In genomic region chr13:24108282-24108681, GRCm38 (mm10) we compare ENCODE assay signal across 28 mouse cellular contexts.
DNase-seq lines count a peak whose midpoint lies in the region; ATAC-seq and TF ChIP-seq lines count a peak whose summit lies in the region.
"Had no signal": no experiment of that assay in that cellular context is flagged by ENCODE, and none has a peak within 500 bp of the region (broad histone marks: within the 10 kb centered on the region; RNA-seq: fewer than 3 reads in every experiment).

No protein-coding gene starts in this region.

- H3K4me3 ChIP-seq in forebrain, embryonic 14.5 days (ENCODE audit: low read depth, low read length) = no peak overlapping the region
- no peak overlapping the region for H3K4me3 ChIP-seq in forebrain, embryonic 15.5 days
- H3K4me3 ChIP-seq in heart, postnatal 0 days (ENCODE audit: low read depth, low read length) = no peak overlapping the region
- no peak overlapping the region for H3K4me3 ChIP-seq in heart, adult 2 months
- H3K4me3 ChIP-seq: embryonic facial prominence, embryonic 13.5 days; forebrain, embryonic 13.5 days; hindbrain, embryonic 13.5 days; kidney, embryonic 15.5 days; limb, embryonic 13.5 days; liver, embryonic 12.5 days; megakaryocyte, embryonic 14.5 days; midbrain, embryonic 13.5 days had no signal

- no peak for ATAC-seq in forebrain, embryonic 14.5 days
- ATAC-seq in forebrain, embryonic 15.5 days (replicated peaks) = no peak
- ATAC-seq in heart, postnatal 0 days (ENCODE audit: insufficient read depth, low read depth) = peak; percentile 60; the same call in 1 of the 2 replicates
- ATAC-seq: activated CD4-positive, CD25-positive, alpha-beta regulatory T cell, adult 4 months; forebrain, embryonic 13.5 days; liver, embryonic 12.5 days; midbrain, embryonic 13.5 days had no signal

- no peak for TF ChIP-seq CTCF in heart, postnatal 0 days (IDR thresholded peaks at IDR 0.05; ENCODE audit: low read depth)
- TF ChIP-seq CTCF in heart, adult 2 months (IDR thresholded peaks at IDR 0.05) = no peak

- intact Hi-C loops in heart, adult 2 months (cut with DNase I) = no loop called here

- H3K9me3 ChIP-seq in forebrain, embryonic 14.5 days (replicated peaks; ENCODE audit: control insufficient read depth, low read length) = no peaks in the 10 kb centered on the region
- H3K9me3 ChIP-seq in forebrain, embryonic 15.5 days = no peaks in the 10 kb centered on the region
- no peaks in the 10 kb centered on the region for H3K9me3 ChIP-seq in heart, postnatal 0 days (replicated peaks; ENCODE audit: control insufficient read depth, low read length)
- H3K9me3 ChIP-seq: embryonic facial prominence, embryonic 13.5 days; forebrain, embryonic 13.5 days; G1E; hindbrain, embryonic 13.5 days; kidney, embryonic 15.5 days; limb, embryonic 13.5 days; liver, embryonic 12.5 days; megakaryocyte, embryonic 14.5 days; midbrain, embryonic 13.5 days had no signal

- peak; percentile 48 for DNase-seq in forebrain, embryonic 14.5 days (ENCODE audit: low spot score)
- DNase-seq in heart, postnatal 0 days (ENCODE audit: low spot score) = peak; percentile 85
- DNase-seq in heart, adult 2 months = no peak
- peak; percentile 12 for DNase-seq in right cerebral cortex, adult 18-20 months
- DNase-seq in right cerebral cortex, postnatal 10 days (ENCODE audit: low spot score in 2 of 2) = no peak
- peak; percentile 42 for DNase-seq in lung, postnatal 36 days
- DNase-seq in thymus, postnatal 4 days = no peak
- DNase-seq: adrenal gland, postnatal 36 days; B cell, adult 2 months; cerebellum, adult 11-12 months; cerebellum, postnatal 14 days; gastrocnemius, postnatal 14 days; kidney, adult 11 months; kidney, postnatal 36 days; right cerebral cortex, postnatal 25 days; spleen, adult 18-20 months had no signal

- no peak overlapping the region for H3K27ac ChIP-seq in forebrain, embryonic 14.5 days (ENCODE audit: low read depth, low read length)
- H3K27ac ChIP-seq in forebrain, embryonic 15.5 days (replicated peaks) = no peak overlapping the region
- no peak overlapping the region for H3K27ac ChIP-seq in heart, postnatal 0 days (ENCODE audit: low read depth)
- no peak overlapping the region for H3K27ac ChIP-seq in heart, adult 2 months
- H3K27ac ChIP-seq: embryonic facial prominence, embryonic 13.5 days; forebrain, embryonic 13.5 days; hindbrain, embryonic 13.5 days; kidney, embryonic 15.5 days; limb, embryonic 13.5 days; liver, embryonic 12.5 days; midbrain, embryonic 13.5 days had no signal

- H3K36me3 ChIP-seq in forebrain, embryonic 14.5 days (ENCODE audit: control insufficient read depth, insufficient read depth, low read length) = no peaks in the 10 kb centered on the region
- no peaks in the 10 kb centered on the region for H3K36me3 ChIP-seq in forebrain, embryonic 15.5 days
- no peaks in the 10 kb centered on the region for H3K36me3 ChIP-seq in heart, postnatal 0 days (replicated peaks; ENCODE audit: control insufficient read depth, insufficient read depth, low read length)
- no peaks in the 10 kb centered on the region for H3K36me3 ChIP-seq in heart, adult 2 months (ENCODE audit: control insufficient read depth, insufficient read depth, low read length)
- H3K36me3 ChIP-seq: G1E; hindbrain, embryonic 13.5 days; liver, embryonic 12.5 days; midbrain, embryonic 13.5 days had no signal

- no peak for TF ChIP-seq POLR2A in heart, adult 2 months (IDR thresholded peaks at IDR 0.05; ENCODE audit: insufficient read depth, low read depth, low read length)

- H3K79me2 ChIP-seq in heart, adult 2 months (replicated peaks; ENCODE audit: control insufficient read depth, insufficient read depth, low read length) = no peaks in the 10 kb centered on the region

- WGBS in forebrain, embryonic 14.5 days = 21% methylated on average over 7 of the region's 7 CpGs
- 15% methylated on average over 7 of the region's 7 CpGs for WGBS in forebrain, embryonic 15.5 days
- WGBS in heart, postnatal 0 days = 10% methylated on average over 7 of the region's 7 CpGs
- WGBS in heart, adult 2 months = 18% methylated on average over 7 of the region's 7 CpGs

- H3K4me2 ChIP-seq in forebrain, embryonic 14.5 days (ENCODE audit: low read length) = no peak overlapping the region
- no peak overlapping the region for H3K4me2 ChIP-seq in forebrain, embryonic 15.5 days (replicated peaks)
- H3K4me2 ChIP-seq in heart, postnatal 0 days (ENCODE audit: low read depth, low read length) = no peak overlapping the region
- H3K4me2 ChIP-seq: embryonic facial prominence, embryonic 13.5 days; forebrain, embryonic 13.5 days; hindbrain, embryonic 13.5 days; kidney, embryonic 15.5 days; limb, embryonic 13.5 days; liver, embryonic 12.5 days; midbrain, embryonic 13.5 days had no signal

- H3K4me1 ChIP-seq in forebrain, embryonic 14.5 days (ENCODE audit: control insufficient read depth, insufficient read depth, low read length) = peaks cover 9% of the 10 kb centered on the region; the same call in 1 of the 2 replicates
- peaks cover 19% of the 10 kb centered on the region; the same call in 1 of the 2 replicates for H3K4me1 ChIP-seq in forebrain, embryonic 15.5 days
- peaks cover 10% of the 10 kb centered on the region for H3K4me1 ChIP-seq in heart, postnatal 0 days (ENCODE audit: control insufficient read depth, insufficient read depth)
- no peaks in the 10 kb centered on the region for H3K4me1 ChIP-seq in heart, adult 2 months (ENCODE audit: control insufficient read depth, insufficient read depth, low read length)

- H3K9ac ChIP-seq in forebrain, embryonic 14.5 days (ENCODE audit: low read length) = no peak overlapping the region
- H3K9ac ChIP-seq in forebrain, embryonic 15.5 days (replicated peaks) = no peak overlapping the region
- no peak overlapping the region for H3K9ac ChIP-seq in heart, postnatal 0 days (replicated peaks; ENCODE audit: low read depth, low read length)
- no peak overlapping the region for H3K9ac ChIP-seq in heart, adult 2 months (ENCODE audit: low read depth, low read length)
- H3K9ac ChIP-seq: embryonic facial prominence, embryonic 13.5 days; forebrain, embryonic 13.5 days; hindbrain, embryonic 13.5 days; kidney, embryonic 15.5 days; limb, embryonic 13.5 days; liver, embryonic 12.5 days; midbrain, embryonic 13.5 days had no signal

- H3K27me3 ChIP-seq in forebrain, embryonic 14.5 days (replicated peaks; ENCODE audit: control insufficient read depth, insufficient read depth, low read length) = no peaks in the 10 kb centered on the region
- H3K27me3 ChIP-seq in forebrain, embryonic 15.5 days = no peaks in the 10 kb centered on the region
- peaks cover 13% of the 10 kb centered on the region; the same call in 1 of the 2 replicates for H3K27me3 ChIP-seq in heart, postnatal 0 days (ENCODE audit: control insufficient read depth, insufficient read depth, low read length)
- H3K27me3 ChIP-seq in heart, adult 2 months (ENCODE audit: control insufficient read depth, insufficient read depth, low read length) = no peaks in the 10 kb centered on the region; the same call in 1 of the 2 replicates
- H3K27me3 ChIP-seq: CH12.LX; embryonic facial prominence, embryonic 13.5 days; forebrain, embryonic 13.5 days; hindbrain, embryonic 13.5 days; kidney, embryonic 15.5 days; limb, embryonic 13.5 days; liver, embryonic 12.5 days; midbrain, embryonic 13.5 days had no signal

- no peak for TF ChIP-seq EP300 in heart, postnatal 0 days (IDR thresholded peaks at IDR 0.05; ENCODE audit: low read depth)
- no peak for TF ChIP-seq EP300 in heart, adult 2 months (IDR thresholded peaks at IDR 0.05; ENCODE audit: insufficient read depth, low read depth, low read length)

Comparison
In these comparisons a context has a peak if more than half of its experiments do, and no peak if none do; other contexts are left out.
1. DNase-seq: peak in forebrain, embryonic 14.5 days (single experiment), heart, postnatal 0 days (single experiment), right cerebral cortex, adult 18-20 months (single experiment) and lung, postnatal 36 days (single experiment); none in heart, adult 2 months (0 of 2), right cerebral cortex, postnatal 10 days (0 of 2) and thymus, postnatal 4 days (single experiment).